Mouse (Mus musculus) embryonic facial prominence, embryonic 13.5 days (tissue): Measurements from ENCODE around the gene Nkain2. TPM values are rescaled to one million over a fixed set of nuclear protein-coding genes. Genes with fewer than 3 reads are reported as not detected.

ENCODE experiments used
- ATAC-seq: fragments of 200-750 bp; cut with Nextera tagmentation; 2 replicates; pipeline ENCODE4 v1.8.0; 2017; ENCODE audit warnings: low read depth; ENCODE audit not compliant: insufficient number of reproducible peaks, insufficient read depth, low FRiP score, low TSS enrichment
- H3K27ac ChIP-seq: fragments of 300-500 bp; sonication (generic); 2 replicates; pipeline ENCODE4 v1.5.1; 2015; ENCODE audit warnings: moderate library complexity, mild to moderate bottlenecking, inconsistent platforms
- H3K27me3 ChIP-seq: fragments of 300-500 bp; sonication (generic); 2 replicates; pipeline ENCODE4 v1.6.1; 2015; ENCODE audit warnings: mild to moderate bottlenecking, inconsistent platforms
- H3K36me3 ChIP-seq: fragments of 300-500 bp; sonication (generic); 2 replicates; pipeline ENCODE4 v1.6.1; 2015; ENCODE audit warnings: mild to moderate bottlenecking, inconsistent platforms
- H3K4me1 ChIP-seq: fragments of 300-500 bp; sonication (generic); 2 replicates; pipeline ENCODE4 v1.6.1; 2015; ENCODE audit warnings: inconsistent platforms
- H3K4me2 ChIP-seq: fragments of 300-500 bp; sonication (generic); 2 replicates; pipeline ENCODE4 v1.6.1; 2015; ENCODE audit warnings: moderate library complexity, mild to moderate bottlenecking, inconsistent platforms
- H3K4me3 ChIP-seq: fragments of 300-500 bp; sonication (generic); 2 replicates; pipeline ENCODE4 v1.5.1; 2015; ENCODE audit warnings: mild to moderate bottlenecking, inconsistent platforms
- H3K9ac ChIP-seq: fragments of 300-500 bp; sonication (generic); 2 replicates; pipeline ENCODE4 v1.6.1; 2015; ENCODE audit warnings: mild to moderate bottlenecking, inconsistent platforms
- H3K9me3 ChIP-seq: fragments of 300-500 bp; sonication (generic); 2 replicates; pipeline ENCODE4 v1.6.1; 2016; ENCODE audit warnings: inconsistent platforms
- WGBS: fragments of 180-500 bp; shearing (Covaris S2); methylation state at CpG from one replicate; pipeline ENCODE4 v1.1.7; 2015; ENCODE audit warnings: mixed read lengths; 5-methylcytosine and 5-hydroxymethylcytosine counted together
- polyA plus RNA-seq: library from polyadenylated mRNA; unstranded; fragments of >200 nt; fragmentation: Nextera tagmentation; extraction: Ambion mirVana; gene quantifications from 2 replicates; pipeline ENCODE4 v1.2.1, GENCODE M21; 2015

Nkain2 gene
- polyA plus RNA-seq, 1 experiment from 2014 or later: 1.5 TPM

DNA sequence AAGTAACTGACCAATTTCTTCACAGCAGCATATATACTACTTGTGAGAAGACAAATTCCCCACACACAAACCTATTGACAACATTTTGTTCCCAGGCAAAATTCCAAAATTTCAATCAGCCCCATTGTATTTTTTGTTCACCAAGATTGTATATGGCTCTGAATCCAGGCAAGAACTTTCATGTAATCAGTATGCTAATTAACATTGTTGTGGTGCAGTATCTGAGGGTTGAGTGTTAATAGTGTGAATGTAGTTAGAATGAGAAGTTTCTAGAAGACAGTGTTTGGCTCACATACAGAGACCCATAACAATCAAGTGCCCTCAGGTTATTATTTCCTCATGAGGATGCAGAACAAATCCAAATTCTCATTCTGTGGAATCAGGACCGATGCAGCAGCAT, 354.2 kb downstream of the Nkain2 start:
- Histone ChIP-seq H3K4me1 (no peaks in the 10 kb centered on the region), H3K9me3 (no peaks in the 10 kb centered on the region), H3K9ac (no peak overlapping the region), H3K27me3 (no peaks in the 10 kb centered on the region), H3K4me2 (no peak overlapping the region), H3K4me3 (no peak overlapping the region), H3K36me3 (no peaks in the 10 kb centered on the region), H3K27ac (no peak overlapping the region)
- no peak for ATAC-seq
- 71% methylated on average over 1 of the region's 1 CpGs for WGBS

DNA sequence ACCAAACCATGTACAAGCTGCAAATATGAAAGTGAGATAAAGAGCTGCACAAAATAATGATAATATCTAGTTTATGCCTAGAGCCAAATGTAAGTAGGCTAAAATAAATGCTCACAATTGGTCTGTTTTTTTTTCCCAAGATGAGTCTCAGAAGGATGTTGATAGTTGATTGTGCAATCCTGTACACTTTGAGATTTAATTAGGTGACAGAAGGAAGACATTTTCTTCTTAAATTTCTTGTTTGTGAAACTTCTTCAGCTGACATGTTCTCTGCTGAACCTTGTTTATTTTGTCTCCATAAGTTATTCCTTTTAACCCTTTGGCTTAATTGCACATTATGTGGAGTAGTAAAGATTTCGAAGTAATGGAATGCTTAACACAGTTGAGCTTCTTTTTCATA, 379.4 kb downstream of the Nkain2 start:
- H3K9me3 ChIP-seq: no peaks in the 10 kb centered on the region
- ATAC-seq: no peak
- no peak overlapping the region for H3K27ac ChIP-seq
- no peaks in the 10 kb centered on the region for H3K27me3 ChIP-seq
- no peak overlapping the region for H3K9ac ChIP-seq
- WGBS: 82% methylated on average over 1 of the region's 1 CpGs
- H3K4me3 ChIP-seq: no peak overlapping the region
- no peaks in the 10 kb centered on the region for H3K4me1 ChIP-seq
- H3K36me3 ChIP-seq: no peaks in the 10 kb centered on the region
- no peak overlapping the region for H3K4me2 ChIP-seq

DNA sequence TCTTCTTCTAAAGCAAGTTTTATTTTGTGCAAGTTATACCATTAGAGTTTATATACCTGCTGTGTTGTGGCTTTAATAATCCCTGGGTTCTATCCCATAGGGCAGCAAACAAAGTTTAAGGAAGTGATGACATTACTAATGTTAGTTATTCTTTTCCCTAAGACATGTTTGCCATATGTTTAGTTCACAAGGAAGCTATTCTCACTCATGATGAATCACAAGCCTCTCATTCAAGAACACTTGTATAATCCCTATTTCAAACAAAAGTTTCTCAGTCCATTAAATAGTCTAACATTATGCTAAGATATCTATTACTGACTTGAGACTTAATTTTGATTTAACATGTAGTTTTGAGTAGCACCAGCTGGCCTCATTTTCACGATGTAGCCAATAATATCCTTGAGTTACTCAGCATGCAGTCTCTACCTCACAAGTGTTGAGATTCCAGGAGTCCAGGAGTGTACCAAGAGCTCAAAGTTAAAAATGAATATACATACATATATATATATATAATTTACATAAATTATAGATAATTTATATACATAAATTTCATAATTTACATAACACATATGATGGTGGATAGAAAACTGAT, 395.6 kb downstream of the Nkain2 start:
- 83% methylated on average over 1 of the region's 1 CpGs for WGBS

DNA sequence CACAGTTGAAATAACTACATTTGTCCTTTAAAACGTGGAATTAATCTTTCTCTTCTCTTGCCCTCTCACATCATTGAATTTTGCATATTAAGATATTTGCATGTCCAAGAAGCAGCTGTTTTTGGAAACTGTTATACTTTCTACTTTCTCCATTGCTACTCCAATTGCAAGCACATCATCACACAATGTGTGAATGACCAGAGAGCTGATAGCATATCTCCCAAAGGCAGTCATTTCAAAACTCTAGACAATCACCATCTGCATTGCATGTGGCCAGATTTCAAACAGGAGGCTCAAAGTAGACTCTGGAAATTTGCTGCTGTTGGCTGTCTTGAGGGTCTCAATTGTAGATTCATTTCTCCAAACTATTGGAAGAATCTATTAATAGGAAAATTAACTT, 396.7 kb downstream of the Nkain2 start:
- ATAC-seq: no peak
- Histone ChIP-seq H3K27me3 (no peaks in the 10 kb centered on the region), H3K9ac (no peak overlapping the region), H3K4me3 (no peak overlapping the region), H3K27ac (no peak overlapping the region), H3K4me2 (no peak overlapping the region), H3K36me3 (no peaks in the 10 kb centered on the region), H3K9me3 (no peaks in the 10 kb centered on the region), H3K4me1 (no peaks in the 10 kb centered on the region)
- WGBS: 70% methylated on average over 1 of the region's 1 CpGs

More for the DNA sequence above, 395.6 kb downstream of the Nkain2 start:
- no peak for ATAC-seq
- Histone ChIP-seq H3K9me3 (no peaks in the 10 kb centered on the region), H3K4me3 (no peak overlapping the region), H3K9ac (no peak overlapping the region), H3K36me3 (no peaks in the 10 kb centered on the region), H3K27ac (no peak overlapping the region), H3K4me2 (no peak overlapping the region), H3K4me1 (no peaks in the 10 kb centered on the region), H3K27me3 (no peaks in the 10 kb centered on the region)

DNA sequence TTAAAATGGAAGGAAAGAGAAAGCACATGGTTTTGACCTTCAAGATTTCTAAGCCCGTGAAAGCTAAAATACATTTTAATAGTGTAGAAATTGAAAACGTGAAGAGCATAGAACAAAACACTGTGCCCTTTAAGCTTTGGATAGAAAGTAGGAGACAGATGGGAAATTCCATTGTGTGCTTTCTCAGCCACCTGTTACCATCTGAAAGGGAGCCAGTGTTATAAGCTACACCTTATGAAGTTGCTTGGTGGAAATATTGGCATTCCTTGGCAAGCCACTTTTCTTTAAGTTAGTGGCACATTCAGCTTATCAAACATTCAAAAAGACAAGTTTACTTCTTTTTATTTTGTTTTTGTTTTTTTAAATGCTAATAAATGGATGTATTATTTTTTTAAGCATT, 427.5 kb downstream of the Nkain2 start:
- no peak overlapping the region for H3K9ac ChIP-seq
- H3K4me2 ChIP-seq: no peak overlapping the region
- no peaks in the 10 kb centered on the region for H3K4me1 ChIP-seq
- H3K4me3 ChIP-seq: no peak overlapping the region
- no peaks in the 10 kb centered on the region for H3K9me3 ChIP-seq
- no peak overlapping the region for H3K27ac ChIP-seq
- H3K27me3 ChIP-seq: no peaks in the 10 kb centered on the region
- H3K36me3 ChIP-seq: no peaks in the 10 kb centered on the region
- no peak for ATAC-seq
- WGBS: 69% methylated on average over 2 of the region's 2 CpGs

DNA sequence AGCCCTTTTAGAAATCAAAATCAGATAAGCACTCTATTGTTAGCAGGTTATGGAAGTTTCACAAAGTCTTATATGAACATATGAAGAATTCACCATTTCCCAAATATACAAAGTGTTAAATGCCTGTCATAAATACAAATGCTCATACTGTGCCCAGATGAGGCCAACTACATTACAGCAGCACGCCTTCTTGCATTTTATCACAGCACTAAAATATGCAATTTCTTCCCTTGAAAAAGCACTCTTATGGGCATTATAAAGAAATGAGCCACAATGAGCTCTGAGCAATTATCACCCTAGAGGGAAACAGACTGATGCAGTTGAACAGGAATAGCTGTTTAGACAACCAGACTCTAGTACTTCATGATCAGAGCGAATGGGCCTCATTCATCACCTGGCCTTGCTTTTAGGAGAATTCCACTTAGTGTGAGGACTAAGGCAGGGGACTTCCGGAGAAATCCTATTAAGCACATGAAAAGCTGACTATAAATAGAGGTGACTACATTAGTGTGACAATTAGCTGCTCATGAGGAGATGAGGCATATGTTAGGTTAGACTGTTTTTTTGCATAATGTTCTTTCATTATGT, 450.2 kb downstream of the Nkain2 start:
- WGBS: 85% methylated on average over 3 of the region's 3 CpGs
- no peak overlapping the region for H3K4me3 ChIP-seq
- H3K9ac ChIP-seq: no peak overlapping the region
- no peaks in the 10 kb centered on the region for H3K4me1 ChIP-seq
- no peak for ATAC-seq
- no peaks in the 10 kb centered on the region for H3K9me3 ChIP-seq
- no peaks in the 10 kb centered on the region for H3K27me3 ChIP-seq
- H3K27ac ChIP-seq: no peak overlapping the region
- no peaks in the 10 kb centered on the region for H3K36me3 ChIP-seq
- H3K4me2 ChIP-seq: no peak overlapping the region

DNA sequence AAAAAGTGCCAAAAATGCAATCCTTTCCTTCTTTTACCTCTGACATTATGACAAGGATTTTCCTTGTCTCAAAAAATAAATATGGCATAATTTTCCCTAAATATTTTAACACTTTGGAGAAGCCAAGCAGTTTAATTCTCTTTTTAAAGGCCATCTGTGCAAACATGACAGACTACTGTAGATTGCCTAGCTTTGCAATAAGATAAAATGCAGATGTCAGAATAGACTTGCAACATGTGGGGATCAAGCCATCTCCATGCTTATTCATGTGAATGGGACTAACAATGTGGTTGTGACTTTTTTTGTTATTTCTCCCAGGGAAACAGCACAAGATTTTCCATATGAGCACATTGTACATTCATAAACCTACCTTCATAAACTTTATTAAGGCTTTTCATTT, 476.0 kb downstream of the Nkain2 start:
- no peak for ATAC-seq
- H3K4me3 ChIP-seq: no peak overlapping the region
- H3K9me3 ChIP-seq: no peaks in the 10 kb centered on the region
- H3K27ac ChIP-seq: no peak overlapping the region
- no peaks in the 10 kb centered on the region for H3K36me3 ChIP-seq
- H3K4me1 ChIP-seq: no peaks in the 10 kb centered on the region
- no peaks in the 10 kb centered on the region for H3K27me3 ChIP-seq
- H3K4me2 ChIP-seq: no peak overlapping the region
- no peak overlapping the region for H3K9ac ChIP-seq

DNA sequence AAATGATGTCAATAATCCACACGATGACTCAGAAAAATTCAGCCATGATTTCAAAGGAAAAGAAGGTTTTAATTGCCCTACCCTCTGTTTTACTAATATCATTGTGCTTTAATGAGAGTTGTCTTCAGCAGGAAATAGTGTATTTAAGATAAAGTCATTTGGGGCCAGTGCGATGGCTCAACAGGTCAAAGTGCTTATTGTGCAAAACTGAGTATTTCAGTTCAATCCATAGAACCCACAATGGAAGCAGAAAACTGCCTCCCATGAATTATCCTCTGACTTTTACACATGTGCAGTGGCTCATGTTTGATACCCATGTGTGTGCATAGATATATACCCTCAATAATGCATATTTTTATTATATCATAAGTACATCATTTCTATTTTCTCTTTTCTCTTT, 478.9 kb downstream of the Nkain2 start:
- no peak for ATAC-seq
- WGBS: 81% methylated on average over 2 of the region's 2 CpGs

DNA sequence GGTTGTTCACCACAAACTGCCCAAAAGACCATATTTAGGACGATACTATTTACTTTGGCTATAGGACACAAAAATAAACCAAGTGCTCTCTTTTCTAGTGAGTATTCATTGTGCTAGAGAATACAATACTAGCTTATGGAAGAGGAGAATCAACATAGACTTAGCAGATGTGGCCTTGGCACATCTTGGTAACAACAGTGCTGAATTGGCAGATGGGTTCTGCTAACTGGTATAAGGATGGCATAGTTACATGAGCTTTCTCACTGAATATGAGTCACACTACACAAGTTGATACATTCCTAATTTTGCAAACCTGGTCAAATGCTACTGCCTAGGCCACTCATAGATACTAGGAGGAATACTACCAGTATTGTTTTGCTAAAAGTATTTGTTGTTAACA, 489.3 kb downstream of the Nkain2 start:
- H3K9me3 ChIP-seq: no peaks in the 10 kb centered on the region
- H3K9ac ChIP-seq: no peak overlapping the region
- no peak overlapping the region for H3K27ac ChIP-seq
- H3K36me3 ChIP-seq: no peaks in the 10 kb centered on the region
- H3K4me3 ChIP-seq: no peak overlapping the region
- ATAC-seq: no peak
- no peaks in the 10 kb centered on the region for H3K4me1 ChIP-seq
- H3K4me2 ChIP-seq: no peak overlapping the region
- H3K27me3 ChIP-seq: no peaks in the 10 kb centered on the region
- WGBS: 74% methylated on average over 1 of the region's 1 CpGs

More for the DNA sequence above, 478.9 kb downstream of the Nkain2 start:
- Histone ChIP-seq H3K9ac (no peak overlapping the region), H3K27me3 (no peaks in the 10 kb centered on the region), H3K36me3 (no peaks in the 10 kb centered on the region), H3K9me3 (no peaks in the 10 kb centered on the region), H3K27ac (no peak overlapping the region), H3K4me2 (no peak overlapping the region), H3K4me3 (no peak overlapping the region), H3K4me1 (no peaks in the 10 kb centered on the region)

DNA sequence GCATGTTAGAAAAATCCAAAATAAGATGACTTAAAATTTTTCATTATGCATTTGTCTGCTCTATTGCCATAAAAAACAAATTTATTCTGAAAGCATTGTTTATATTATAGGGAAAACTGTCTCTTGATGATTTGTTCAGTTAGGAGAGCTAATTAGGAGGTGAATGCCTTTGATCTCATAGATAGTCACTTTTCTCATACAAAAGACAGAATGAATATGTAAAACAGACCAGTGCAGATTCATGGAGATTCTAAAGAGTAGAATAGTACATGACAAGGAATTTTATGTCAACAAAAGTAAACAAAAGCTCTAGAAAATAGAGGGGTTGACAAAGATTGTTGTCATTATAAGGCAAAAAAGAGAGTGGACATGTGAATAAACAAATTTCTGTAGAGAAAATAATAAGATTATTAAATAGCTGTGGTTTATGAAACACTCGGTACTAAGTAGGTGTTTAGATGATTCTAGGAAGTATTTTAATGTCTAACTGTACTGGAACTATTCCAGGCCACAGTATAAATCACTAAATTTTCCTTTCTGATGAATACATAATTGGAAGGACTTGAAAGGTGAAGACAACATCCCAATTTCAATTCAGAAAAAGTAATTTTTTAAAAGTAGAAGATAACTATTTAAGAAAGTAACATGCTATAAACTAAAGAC, 496.3 kb downstream of the Nkain2 start:
- H3K27ac ChIP-seq: no peak overlapping the region
- 66% methylated on average over 1 of the region's 1 CpGs for WGBS
- H3K27me3 ChIP-seq: no peaks in the 10 kb centered on the region
- H3K36me3 ChIP-seq: no peaks in the 10 kb centered on the region
- ATAC-seq: no peak
- no peak overlapping the region for H3K4me3 ChIP-seq
- H3K4me2 ChIP-seq: no peak overlapping the region
- no peak overlapping the region for H3K9ac ChIP-seq
- no peaks in the 10 kb centered on the region for H3K4me1 ChIP-seq
- H3K9me3 ChIP-seq: no peaks in the 10 kb centered on the region

DNA sequence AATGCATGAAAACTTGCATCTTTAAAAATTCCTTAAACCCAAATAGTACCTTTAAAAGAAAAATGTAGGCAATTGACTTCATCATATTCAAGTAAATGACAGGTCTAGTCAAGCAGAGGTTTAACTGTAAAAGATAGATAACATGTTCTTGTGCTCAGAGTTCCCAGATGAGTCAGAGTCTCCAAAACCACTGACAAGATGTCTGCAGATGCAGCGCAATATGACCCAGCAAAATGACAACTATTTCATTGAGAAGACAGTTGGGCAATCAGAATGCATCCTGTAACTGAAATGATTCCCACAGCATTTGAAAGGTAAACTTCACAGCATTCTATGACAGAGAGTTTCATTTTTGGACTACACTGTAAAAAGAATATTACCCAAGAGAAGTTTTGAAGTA, 496.9 kb downstream of the Nkain2 start:
- no peak overlapping the region for H3K27ac ChIP-seq
- WGBS: 83% methylated on average over 1 of the region's 1 CpGs

DNA sequence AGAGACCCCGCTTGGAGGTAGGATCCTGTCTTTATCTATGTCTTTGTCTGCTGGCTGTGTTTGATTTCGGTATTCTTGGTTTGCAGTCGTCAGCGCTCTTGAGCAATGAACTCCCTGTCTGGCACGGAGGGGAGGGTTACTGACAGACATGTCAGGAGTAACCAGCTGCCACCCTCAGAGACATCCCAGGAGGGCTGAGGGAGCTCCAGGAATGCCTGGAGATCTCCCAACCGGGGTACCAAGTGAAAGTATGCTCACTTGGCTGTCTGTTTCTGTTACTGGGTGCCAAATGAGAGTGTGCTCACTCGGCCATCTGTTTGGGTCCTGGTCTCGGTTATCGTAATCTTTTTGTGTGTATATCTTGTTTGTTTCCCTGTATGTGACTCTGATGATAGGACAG, 577.5 kb downstream of the Nkain2 start:
- WGBS: 92% methylated on average over 9 of the region's 9 CpGs
- Histone ChIP-seq H3K4me3 (no peak overlapping the region), H3K9ac (no peak overlapping the region), H3K36me3 (no peaks in the 10 kb centered on the region), H3K4me1 (no peaks in the 10 kb centered on the region), H3K27me3 (no peaks in the 10 kb centered on the region), H3K4me2 (no peak overlapping the region), H3K27ac (no peak overlapping the region), H3K9me3 (peaks cover 13% of the 10 kb centered on the region)
- ATAC-seq: no peak

More for the DNA sequence above, 496.9 kb downstream of the Nkain2 start:
- Histone ChIP-seq H3K4me1 (no peaks in the 10 kb centered on the region), H3K27me3 (no peaks in the 10 kb centered on the region), H3K4me3 (no peak overlapping the region), H3K4me2 (no peak overlapping the region), H3K36me3 (no peaks in the 10 kb centered on the region), H3K9me3 (no peaks in the 10 kb centered on the region), H3K9ac (no peak overlapping the region)
- no peak for ATAC-seq
